Mouse (Mus musculus): ENCODE measurements around the gene Tha1. TPM values are rescaled to one million over a fixed set of nuclear protein-coding genes. Genes with fewer than 3 reads are reported as not detected.

The Tha1 gene
- polyA plus RNA-seq, 1 experiment from 2014 or later, result 3.4 TPM

DNA sequence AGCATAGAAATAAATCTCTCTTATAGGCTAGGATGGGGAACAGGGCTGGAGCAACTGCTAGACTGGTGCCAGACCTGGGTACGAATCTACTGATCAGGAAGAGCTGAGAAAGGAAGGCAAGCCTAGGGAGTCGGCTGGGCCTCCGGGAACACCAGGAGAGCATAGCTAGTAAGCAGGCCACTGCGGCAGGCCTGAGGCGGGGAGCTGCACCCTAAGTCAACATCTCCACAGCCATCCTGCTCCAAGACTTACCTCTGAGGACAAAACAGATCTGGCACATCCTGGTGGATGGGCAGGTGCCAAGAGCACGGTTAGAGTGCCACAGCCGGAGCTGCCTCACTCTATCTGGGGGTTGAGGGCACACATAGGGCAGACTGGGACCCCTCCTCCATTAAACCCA lies 53.1 kb downstream of the Tha1 start:
- Histone ChIP-seq H3K4me1 (ENCODE audit: control insufficient read depth, insufficient read depth, low read length) (peaks cover 11% of the 10 kb centered on the region), H3K27ac (ENCODE audit: low read depth, low read length) (no peak overlapping the region), H3K4me2 (ENCODE audit: low read length) (no peak overlapping the region), H3K27me3 (replicated peaks; ENCODE audit: control insufficient read depth, insufficient read depth, low read length) (no peaks in the 10 kb centered on the region), H3K9ac (ENCODE audit: low read length) (no peak overlapping the region), H3K4me3 (ENCODE audit: low read depth, low read length) (no peak overlapping the region), H3K9me3 (replicated peaks; ENCODE audit: control insufficient read depth, low read length) (no peaks in the 10 kb centered on the region), H3K36me3 (ENCODE audit: control insufficient read depth, insufficient read depth, low read length) (peaks cover 46% of the 10 kb centered on the region)
- no peak for DNase-seq (ENCODE audit: low spot score)
- WGBS, result 91% methylated on average over 7 of the region's 7 CpGs
- no peak for ATAC-seq

DNA sequence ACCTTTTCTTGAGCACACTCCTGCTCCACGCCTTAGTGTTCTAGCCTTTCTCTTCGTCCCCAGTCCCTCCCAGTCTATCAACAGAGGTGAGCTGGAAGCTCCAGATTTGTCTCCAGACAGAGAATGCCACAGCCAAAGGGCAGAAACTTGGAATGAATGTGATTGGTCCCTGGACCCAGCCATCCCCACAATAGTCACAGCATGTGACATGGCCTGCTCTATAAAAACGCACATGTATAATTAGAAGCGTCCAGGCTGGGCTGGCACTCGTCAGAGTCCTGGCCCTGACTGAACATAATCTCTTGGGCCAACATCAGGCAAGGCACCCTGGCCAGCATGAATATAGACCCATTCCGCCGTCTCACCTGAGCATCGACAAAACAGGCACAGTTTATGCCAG lies 54.2 kb downstream of the Tha1 start:
- DNase-seq (ENCODE audit: low spot score) (no peak), ATAC-seq (no peak)
- WGBS, result 55% methylated on average over 8 of the region's 8 CpGs
- H3K9me3 ChIP-seq (replicated peaks; ENCODE audit: control insufficient read depth, low read length), result no peaks in the 10 kb centered on the region
- no peak overlapping the region for H3K4me2 ChIP-seq (ENCODE audit: low read length)
- H3K27me3 ChIP-seq (replicated peaks; ENCODE audit: control insufficient read depth, insufficient read depth, low read length), result no peaks in the 10 kb centered on the region
- no peak overlapping the region for H3K4me3 ChIP-seq (ENCODE audit: low read depth, low read length)
- H3K4me1 ChIP-seq (ENCODE audit: control insufficient read depth, insufficient read depth, low read length), result peaks cover 2% of the 10 kb centered on the region; the same call in 1 of the 2 replicates
- H3K36me3 ChIP-seq (ENCODE audit: control insufficient read depth, insufficient read depth, low read length), result peaks cover 57% of the 10 kb centered on the region
- H3K27ac ChIP-seq (ENCODE audit: low read depth, low read length), result no peak overlapping the region
- H3K9ac ChIP-seq (ENCODE audit: low read length), result no peak overlapping the region

Other genes with a start within 250 kb of the Tha1 start
- 20.0 and 24.5 TPM in 2 replicates for gene Tnrc6c, start 219.2 kb downstream of the Tha1 start, polyA plus RNA-seq (2014; fragmentation: Nextera tagmentation; extraction: Ambion mirVana)
- gene Tmc8, start 91.4 kb downstream of the Tha1 start, polyA plus RNA-seq (2014; fragmentation: Nextera tagmentation; extraction: Ambion mirVana), result 0.29 and 0.68 TPM in 2 replicates
- gene Tmc6, start 91.3 kb downstream of the Tha1 start, polyA plus RNA-seq (2014; fragmentation: Nextera tagmentation; extraction: Ambion mirVana), result 1.7 and 2.6 TPM in 2 replicates
- not detected in 2 replicates for gene 6030468B19Rik, start 75.8 kb downstream of the Tha1 start, polyA plus RNA-seq (2014; fragmentation: Nextera tagmentation; extraction: Ambion mirVana)
- 0.41 and 1.3 TPM in 2 replicates for gene Gm20708, start 63.8 kb downstream of the Tha1 start, polyA plus RNA-seq (2014; fragmentation: Nextera tagmentation; extraction: Ambion mirVana)
- 19.2 and 20.7 TPM in 2 replicates for gene Syngr2, start 63.8 kb downstream of the Tha1 start, polyA plus RNA-seq (2014; fragmentation: Nextera tagmentation; extraction: Ambion mirVana)
- 4.4 and 5.7 TPM in 2 replicates for gene Afmid, start 47.6 kb downstream of the Tha1 start, polyA plus RNA-seq (2014; fragmentation: Nextera tagmentation; extraction: Ambion mirVana)
- 44.9 and 67.8 TPM in 2 replicates for gene Tk1, start 47.4 kb downstream of the Tha1 start, polyA plus RNA-seq (2014; fragmentation: Nextera tagmentation; extraction: Ambion mirVana)
- gene Birc5, start 24.2 kb downstream of the Tha1 start, polyA plus RNA-seq (2014; fragmentation: Nextera tagmentation; extraction: Ambion mirVana), result 106 and 145 TPM in 2 replicates
- not detected in 2 replicates for gene Tmem235, start 12.7 kb downstream of the Tha1 start, polyA plus RNA-seq (2014; fragmentation: Nextera tagmentation; extraction: Ambion mirVana)
- 8.1 and 8.7 TPM in 2 replicates for gene Socs3, start 96.6 kb upstream of the Tha1 start, polyA plus RNA-seq (2014; fragmentation: Nextera tagmentation; extraction: Ambion mirVana)
- 43.1 and 49.2 TPM in 2 replicates for gene Pgs1, start 112.8 kb upstream of the Tha1 start, polyA plus RNA-seq (2014; fragmentation: Nextera tagmentation; extraction: Ambion mirVana)

All from forebrain, embryonic 14.5 days (tissue).